Mouse (Mus musculus) neural tube, embryonic 15.5 days (tissue): ENCODE data around the gene Nifk. TPM values are rescaled to one million over a fixed set of nuclear protein-coding genes. Genes with fewer than 3 reads are reported as not detected.
A peak's percentile ranks its signal among the peaks of the same experiment; 100 is the strongest.

ENCODE experiments used
- ATAC-seq: fragments of 200-750 bp; cut with Nextera tagmentation; 2 replicates; pipeline ENCODE4 v1.8.0; 2017; ENCODE audit warnings: mild to moderate bottlenecking, moderate TSS enrichment, moderate library complexity; ENCODE audit not compliant: low FRiP score
- H3K27ac ChIP-seq: fragments of 300-500 bp; sonication (generic); replicated peaks from 2 replicates; pipeline ENCODE4 v1.5.1; 2015; ENCODE audit warnings: mild to moderate bottlenecking, inconsistent platforms
- H3K27me3 ChIP-seq: fragments of 300-500 bp; sonication (generic); replicated peaks from 2 replicates; pipeline ENCODE4 v1.6.1; 2015; ENCODE audit warnings: inconsistent platforms
- H3K36me3 ChIP-seq: fragments of 300-500 bp; sonication (generic); 2 replicates; pipeline ENCODE4 v1.6.1; 2015; ENCODE audit warnings: inconsistent platforms
- H3K4me1 ChIP-seq: fragments of 300-500 bp; sonication (generic); 2 replicates; pipeline ENCODE4 v1.6.1; 2015; ENCODE audit warnings: inconsistent platforms
- H3K4me2 ChIP-seq: fragments of 300-500 bp; sonication (generic); 2 replicates; pipeline ENCODE4 v1.6.1; 2015; ENCODE audit warnings: inconsistent platforms, mild to moderate bottlenecking, moderate library complexity
- H3K4me3 ChIP-seq: fragments of 300-500 bp; sonication (generic); replicated peaks from 2 replicates; pipeline ENCODE4 v1.5.1; 2015; ENCODE audit warnings: mild to moderate bottlenecking, inconsistent platforms
- H3K9ac ChIP-seq: fragments of 300-500 bp; sonication (generic); replicated peaks from 2 replicates; pipeline ENCODE4 v1.6.1; 2015; ENCODE audit warnings: mild to moderate bottlenecking, inconsistent platforms
- H3K9me3 ChIP-seq: fragments of 300-500 bp; sonication (generic); replicated peaks from 2 replicates; pipeline ENCODE4 v1.6.1; 2016; ENCODE audit warnings: inconsistent platforms
- whole genome bisulfite sequencing: fragments of 180-500 bp; shearing (Covaris S2); methylation state at CpG from one replicate; pipeline ENCODE4 v1.1.7; 2015; ENCODE audit warnings: mixed read lengths; 5-methylcytosine and 5-hydroxymethylcytosine counted together
- polyA plus RNA-seq: library from polyadenylated mRNA; unstranded; fragments of >200 nt; fragmentation: Nextera tagmentation; extraction: Ambion mirVana; gene quantifications from 2 replicates; pipeline ENCODE4 v1.2.1, GENCODE M21; 2015

The Nifk gene
- 60.4 and 71.9 TPM in 2 replicates for polyA plus RNA-seq

DNA sequence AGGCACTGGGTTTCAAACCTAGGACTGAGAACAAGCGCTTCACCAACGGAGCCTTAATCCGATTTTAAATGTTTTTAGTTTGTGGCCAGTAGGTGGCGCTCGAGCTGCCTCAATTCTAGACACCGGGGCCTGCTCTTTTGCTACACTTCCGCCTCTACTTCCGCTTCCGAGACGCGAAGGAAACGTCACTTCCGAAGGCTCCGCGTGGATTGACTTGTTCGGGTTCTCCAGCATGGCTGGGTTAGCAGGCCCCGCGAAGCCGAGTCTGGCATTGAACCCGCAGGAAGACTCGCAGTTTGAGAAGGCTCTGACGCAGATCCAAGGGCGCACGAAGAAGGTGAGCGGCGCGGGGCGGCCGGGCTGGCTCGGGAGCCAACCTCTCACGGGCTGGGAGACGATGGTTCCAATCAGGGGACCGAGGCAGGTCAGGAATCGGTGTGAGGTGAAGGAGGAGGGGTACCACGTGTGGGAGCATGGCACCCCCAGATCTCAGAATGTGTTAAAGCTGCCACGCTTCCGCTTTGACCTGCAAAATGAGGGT lies at the start of gene Nifk:
TSS of gene Nifk (plus strand) at position 179 of the 541 bp plus-strand sequence.
- peak; percentile 95 for ATAC-seq
- Histone ChIP-seq H3K4me3 (peak within 1 kb of the TSS; percentile 99), H3K4me1 (peaks cover 17% of the 10 kb centered on the region), H3K4me2 (peak within 1 kb of the TSS; percentile 85), H3K27ac (peak within 1 kb of the TSS; percentile 68), H3K9ac (peak within 1 kb of the TSS; percentile 81), H3K36me3 (peaks cover 29% of the 10 kb centered on the region), H3K27me3 (no peaks in the 10 kb centered on the region), H3K9me3 (no peaks in the 10 kb centered on the region)
- under 1% methylated on average over 37 of the region's 37 CpGs for WGBS

DNA sequence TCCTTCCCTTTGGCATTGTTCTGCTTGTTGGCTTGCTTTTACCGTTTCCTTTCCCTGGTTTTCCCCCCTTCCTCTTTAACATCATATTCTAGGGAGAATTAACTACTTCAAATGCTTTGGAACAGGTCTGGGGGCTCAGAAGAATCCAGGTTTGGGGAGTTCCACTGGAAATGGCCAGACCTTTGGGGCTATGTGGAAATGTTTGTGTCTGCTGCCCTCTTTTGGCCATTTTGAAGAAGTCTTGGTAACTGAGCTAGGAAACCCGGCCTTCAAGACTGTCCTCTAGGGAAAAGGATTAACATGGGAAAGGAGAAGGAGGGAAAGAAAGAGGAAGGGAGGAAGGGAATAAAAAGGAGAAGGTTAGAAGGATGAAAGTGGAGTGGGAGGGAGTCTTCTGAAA lies 46.5 kb upstream of the Nifk start:
- Histone ChIP-seq H3K36me3 (no peaks in the 10 kb centered on the region), H3K4me1 (no peaks in the 10 kb centered on the region), H3K9me3 (no peaks in the 10 kb centered on the region), H3K27ac (no peak overlapping the region), H3K27me3 (no peaks in the 10 kb centered on the region), H3K9ac (no peak overlapping the region), H3K4me2 (no peak overlapping the region), H3K4me3 (no peak overlapping the region)
- ATAC-seq: peak; percentile 59
- 15% methylated on average over 2 of the region's 2 CpGs for WGBS

DNA sequence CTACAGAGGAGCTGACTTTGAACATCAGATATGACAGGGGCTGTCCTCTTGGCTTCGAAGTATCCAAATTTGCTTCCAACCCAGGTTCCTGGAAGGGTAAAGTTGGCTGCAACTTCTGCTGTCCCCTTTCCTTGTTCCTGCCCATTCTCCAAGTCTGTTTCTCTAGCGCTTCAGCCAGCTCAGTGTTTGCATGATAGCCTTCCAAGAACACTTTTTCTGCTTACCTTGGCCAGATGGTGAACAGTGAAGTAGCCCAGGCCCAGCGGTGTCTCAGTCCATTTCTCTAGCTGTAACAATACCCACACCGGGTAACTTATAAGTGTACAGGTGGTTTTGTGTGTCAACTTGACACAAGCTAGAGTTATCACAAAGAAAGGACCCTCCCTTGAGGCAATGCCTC lies 29.3 kb upstream of the Nifk start:
- Histone ChIP-seq H3K4me1 (no peaks in the 10 kb centered on the region), H3K4me3 (no peak overlapping the region), H3K9ac (no peak overlapping the region), H3K36me3 (peaks cover 19% of the 10 kb centered on the region), H3K9me3 (no peaks in the 10 kb centered on the region), H3K4me2 (no peak overlapping the region), H3K27ac (no peak overlapping the region), H3K27me3 (no peaks in the 10 kb centered on the region)
- no peak for ATAC-seq
- WGBS: 92% methylated on average over 4 of the region's 4 CpGs

DNA sequence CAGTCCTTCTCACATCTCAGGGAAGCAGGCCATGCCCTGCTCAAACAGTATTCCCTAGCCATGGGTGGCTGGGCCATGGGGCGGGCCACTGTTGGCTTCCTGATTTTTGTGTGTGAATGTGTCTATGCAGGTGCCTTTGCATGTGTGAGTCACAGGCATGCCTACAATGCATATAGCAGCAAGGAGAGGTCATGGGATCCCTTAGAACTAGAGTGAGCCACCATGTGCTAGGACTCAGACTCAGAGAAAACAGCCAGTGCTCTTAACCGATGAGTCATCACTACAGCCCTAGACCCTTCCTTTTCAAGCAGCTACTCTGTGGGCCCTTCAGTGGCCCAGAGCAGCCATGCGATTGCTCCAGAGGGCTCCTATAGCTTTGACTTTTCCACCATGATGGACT lies 27.4 kb upstream of the Nifk start:
- Histone ChIP-seq H3K9ac (no peak overlapping the region), H3K9me3 (no peaks in the 10 kb centered on the region), H3K4me1 (no peaks in the 10 kb centered on the region), H3K4me3 (no peak overlapping the region), H3K4me2 (no peak overlapping the region), H3K27me3 (no peaks in the 10 kb centered on the region), H3K27ac (no peak overlapping the region), H3K36me3 (peaks cover 37% of the 10 kb centered on the region)
- ATAC-seq: peak; percentile 51
- WGBS: 97% methylated on average over 3 of the region's 3 CpGs

DNA sequence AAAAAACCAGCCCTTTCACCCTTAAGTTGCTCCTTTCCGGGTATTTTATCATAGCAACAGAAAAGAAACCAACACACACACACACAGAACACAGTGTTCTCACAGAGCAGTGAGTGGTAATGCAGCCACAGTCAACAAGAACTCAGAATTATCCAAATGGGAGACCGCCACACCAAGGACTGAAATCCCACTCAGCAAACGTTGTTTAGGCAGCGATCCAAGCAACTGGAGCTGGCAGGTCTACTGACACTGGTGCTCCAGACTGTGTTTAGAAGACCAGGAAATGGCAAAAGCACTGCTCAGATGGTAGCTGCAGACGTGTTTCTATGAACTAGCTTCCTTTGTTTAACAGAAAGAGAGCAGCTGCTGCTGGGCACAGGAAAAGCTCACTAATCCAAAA lies 26.8 kb upstream of the Nifk start:
- Histone ChIP-seq H3K9ac (no peak overlapping the region), H3K9me3 (no peaks in the 10 kb centered on the region), H3K27me3 (no peaks in the 10 kb centered on the region), H3K4me3 (no peak overlapping the region), H3K4me2 (no peak overlapping the region), H3K4me1 (no peaks in the 10 kb centered on the region), H3K36me3 (peaks cover 44% of the 10 kb centered on the region), H3K27ac (no peak overlapping the region)
- 71% methylated on average over 5 of the region's 5 CpGs for WGBS
- no peak for ATAC-seq

DNA sequence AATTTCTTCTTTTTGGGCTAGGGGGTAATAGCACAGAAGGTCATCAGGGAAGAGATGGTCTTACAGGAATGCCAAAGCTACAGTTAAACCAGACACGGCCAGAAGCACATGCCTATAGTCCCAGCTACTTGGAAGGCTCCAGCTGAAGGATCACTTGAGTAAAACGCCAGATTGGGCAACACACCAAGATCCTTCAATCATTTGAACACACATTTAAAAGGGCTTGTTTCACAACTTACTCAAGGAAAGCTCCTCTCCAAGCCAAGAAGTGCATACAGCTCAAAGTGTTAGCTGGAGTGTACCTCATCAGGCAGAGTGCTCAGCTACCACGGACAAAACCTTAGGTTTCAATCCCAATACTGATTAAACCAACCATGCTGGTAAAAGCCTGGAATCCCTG lies 25.0 kb upstream of the Nifk start:
- Histone ChIP-seq H3K4me1 (no peaks in the 10 kb centered on the region), H3K4me2 (no peak overlapping the region), H3K9me3 (no peaks in the 10 kb centered on the region), H3K27ac (no peak overlapping the region), H3K27me3 (no peaks in the 10 kb centered on the region), H3K4me3 (no peak overlapping the region), H3K36me3 (peaks cover 59% of the 10 kb centered on the region), H3K9ac (no peak overlapping the region)
- ATAC-seq: no peak
- WGBS: 92% methylated on average over 3 of the region's 3 CpGs

DNA sequence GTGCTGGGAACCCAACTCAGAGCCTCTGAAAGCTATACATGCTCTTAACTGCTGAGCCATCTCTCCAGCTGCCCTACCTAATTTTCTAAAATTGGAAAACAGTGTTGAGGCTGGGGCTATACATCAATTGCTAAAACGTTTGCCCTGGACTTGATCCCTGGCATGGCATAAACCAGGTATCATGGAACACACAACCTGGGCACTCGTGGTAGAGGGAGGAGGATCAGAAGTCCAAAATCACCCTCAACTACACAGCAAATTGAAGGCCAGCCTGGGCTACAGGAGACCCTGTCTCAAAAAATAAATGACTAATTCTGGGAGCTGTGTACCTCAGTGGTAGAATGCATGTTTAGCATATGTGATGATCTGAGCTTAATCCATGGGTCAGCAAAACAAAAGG lies 23.9 kb upstream of the Nifk start:
- Histone ChIP-seq H3K4me1 (no peaks in the 10 kb centered on the region), H3K27me3 (no peaks in the 10 kb centered on the region), H3K9ac (no peak overlapping the region), H3K36me3 (peaks cover 70% of the 10 kb centered on the region), H3K4me3 (no peak overlapping the region), H3K27ac (no peak overlapping the region), H3K9me3 (no peaks in the 10 kb centered on the region), H3K4me2 (no peak overlapping the region)
- WGBS: 91% methylated on average over 2 of the region's 2 CpGs
- no peak for ATAC-seq

DNA sequence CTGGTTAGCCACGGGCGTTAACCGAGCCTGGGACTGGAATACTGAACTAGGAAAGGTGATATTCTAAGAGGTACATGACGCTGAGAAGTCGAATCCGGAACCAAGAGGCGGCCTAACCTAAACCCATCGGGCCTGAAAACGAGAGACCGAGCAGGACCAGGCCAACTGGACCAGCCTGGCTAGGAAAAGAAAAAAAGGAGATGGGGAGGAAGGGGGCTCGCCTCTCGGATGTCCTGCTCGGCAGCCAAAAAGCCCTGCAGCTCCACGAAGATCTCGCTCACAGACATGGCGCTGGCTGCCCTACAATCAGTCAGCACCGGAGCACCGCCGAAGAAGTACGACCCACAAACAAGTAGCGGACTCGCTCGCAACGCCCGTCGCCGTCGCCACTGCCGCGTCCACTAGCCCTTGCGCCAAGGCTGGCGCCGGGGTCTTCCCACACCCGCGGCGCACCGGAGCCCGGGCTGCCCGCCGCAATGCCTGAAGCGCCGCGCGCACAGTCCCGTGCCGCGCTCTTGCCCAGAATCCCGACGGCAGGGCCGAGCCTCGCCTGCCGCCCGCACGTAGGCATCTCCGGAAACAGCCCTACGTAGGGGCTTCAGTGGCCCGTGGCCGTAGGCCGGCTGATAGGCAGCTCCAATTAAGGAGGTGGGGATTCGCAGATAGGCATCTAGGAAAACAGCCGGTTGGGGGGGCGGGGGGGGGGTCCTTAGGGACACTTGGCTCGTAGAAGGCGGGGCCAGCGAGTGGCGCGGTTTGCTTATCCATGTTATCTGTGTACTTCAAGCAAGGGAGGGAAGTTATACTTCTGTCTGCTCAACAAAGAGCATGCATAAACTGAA lies 10.6 kb upstream of the Nifk start:
- H3K4me3 ChIP-seq: peak overlapping the region; percentile 90
- peaks cover 4% of the 10 kb centered on the region; the same call in 1 of the 2 replicates for H3K27me3 ChIP-seq
- peaks cover 14% of the 10 kb centered on the region for H3K4me1 ChIP-seq
- ATAC-seq: peak; percentile 99
- H3K4me2 ChIP-seq: peak overlapping the region; percentile 77
- H3K36me3 ChIP-seq: peaks cover 14% of the 10 kb centered on the region
- under 1% methylated on average over 66 of the region's 67 CpGs for WGBS
- H3K9ac ChIP-seq: peak overlapping the region; percentile 85
- H3K27ac ChIP-seq: peak overlapping the region; percentile 93
- no peaks in the 10 kb centered on the region for H3K9me3 ChIP-seq

DNA sequence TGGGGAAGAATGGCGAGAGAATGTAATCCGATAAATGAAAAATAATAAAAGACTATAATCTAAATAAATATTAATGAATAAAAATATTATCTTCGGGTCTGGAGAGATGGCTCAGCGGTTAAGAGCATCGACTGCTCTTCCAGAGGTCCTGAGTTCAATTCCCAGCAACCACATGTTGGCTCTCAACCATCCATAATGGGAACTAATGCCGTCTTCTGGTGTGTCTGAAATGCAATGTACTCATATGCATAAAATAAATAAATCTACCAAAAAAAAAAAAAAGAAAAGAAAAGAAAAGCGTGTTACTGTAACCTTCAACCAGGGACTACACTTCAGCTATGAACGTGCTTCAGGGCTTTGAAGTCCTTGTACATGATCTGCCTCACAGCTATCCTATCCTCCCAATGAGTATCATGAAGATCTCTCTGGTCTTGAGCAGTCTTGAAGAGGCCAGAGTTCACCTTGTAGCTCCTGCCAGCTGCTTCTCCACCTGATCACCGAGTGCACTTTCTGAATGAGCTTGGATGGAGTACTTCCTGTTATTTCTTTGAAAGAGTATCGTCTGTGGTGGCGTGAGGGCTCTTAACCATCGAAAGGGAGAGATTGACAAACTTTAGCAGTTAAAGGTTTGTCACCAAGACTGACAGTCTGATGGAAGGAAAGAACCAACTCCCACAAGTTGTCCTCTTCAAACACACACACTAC lies 9.9 kb upstream of the Nifk start, which contains the start of gene Tsn:
TSS of gene Tsn (minus strand) at position 118 of the 705 bp plus-strand sequence.
- Histone ChIP-seq H3K36me3 (peaks cover 7% of the 10 kb centered on the region), H3K9me3 (no peaks in the 10 kb centered on the region), H3K4me2 (peak within 1 kb of the TSS; percentile 77), H3K4me1 (peaks cover 14% of the 10 kb centered on the region), H3K4me3 (peak within 1 kb of the TSS; percentile 90), H3K27me3 (peaks cover 4% of the 10 kb centered on the region; the same call in 1 of the 2 replicates), H3K27ac (peak within 1 kb of the TSS; percentile 93), H3K9ac (peak within 1 kb of the TSS; percentile 85)
- peak; percentile 48 for ATAC-seq
- WGBS: 47% methylated on average over 12 of the region's 12 CpGs

DNA sequence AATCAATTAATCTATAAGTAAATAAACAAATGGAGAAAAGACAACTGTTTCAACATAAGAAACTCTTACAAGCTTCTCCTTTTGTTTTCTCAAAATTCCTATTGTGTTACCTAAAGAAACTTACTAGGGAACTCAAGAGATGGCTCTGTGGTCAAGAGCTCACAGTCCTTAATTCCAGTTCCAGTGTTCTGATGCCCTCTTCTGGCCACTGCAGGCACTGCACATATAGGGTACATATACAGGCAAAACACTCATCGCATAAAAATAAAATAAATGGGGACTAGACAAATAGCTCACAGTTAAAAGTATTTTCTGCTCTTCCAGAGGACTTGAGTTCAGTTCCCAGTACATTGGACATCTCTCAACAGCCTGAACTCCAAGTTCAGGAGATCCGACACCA lies 943 bp upstream of the Nifk start:
- 67% methylated on average over 2 of the region's 2 CpGs for WGBS
- ATAC-seq: no peak

DNA sequence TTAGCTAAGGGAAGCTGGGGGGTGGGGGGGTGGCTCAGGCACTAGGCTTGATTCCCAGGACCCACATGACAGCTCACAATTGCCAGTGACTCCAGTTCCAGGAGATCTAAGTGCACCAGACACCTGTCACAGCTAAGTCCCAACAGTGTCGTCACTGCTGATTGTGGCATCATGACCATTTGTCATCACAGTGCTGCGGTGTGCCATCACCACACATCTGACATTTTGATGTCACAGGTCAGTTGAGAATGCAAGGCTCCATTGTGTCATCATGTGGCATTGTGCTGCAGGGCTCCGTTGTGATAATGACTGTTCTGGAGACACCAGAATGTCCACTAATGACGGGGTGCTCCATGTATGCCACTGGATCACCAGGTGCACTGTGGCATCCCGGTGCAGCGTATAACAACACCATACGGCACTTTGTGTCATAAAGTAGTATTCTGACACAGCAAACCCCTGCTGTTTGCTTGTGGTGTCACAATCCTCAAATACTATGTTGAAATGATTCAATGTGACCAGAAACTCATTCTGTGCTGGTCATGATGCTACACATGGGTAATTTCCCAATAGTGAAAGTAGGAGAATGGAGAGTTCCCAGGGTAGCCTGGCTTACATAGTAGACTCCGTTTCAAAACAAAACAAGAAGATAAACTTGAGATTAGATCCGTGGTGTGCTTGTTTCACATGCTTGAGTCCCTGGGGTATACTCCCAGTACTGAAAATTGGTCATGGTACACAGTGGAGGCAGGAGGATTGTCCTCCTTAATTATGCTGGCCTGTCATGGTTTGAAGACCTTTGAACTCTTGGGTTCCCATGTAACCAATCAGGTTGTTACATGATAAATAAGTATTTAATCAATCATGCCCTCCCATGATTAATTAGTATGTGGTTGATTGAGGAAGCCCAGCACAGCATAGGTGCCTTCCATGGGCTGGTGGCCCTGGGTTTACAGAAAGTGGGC lies 13.4 kb downstream of the Nifk start:
- Histone ChIP-seq H3K27ac (no peak overlapping the region), H3K4me3 (no peak overlapping the region), H3K27me3 (no peaks in the 10 kb centered on the region), H3K4me1 (no peaks in the 10 kb centered on the region), H3K4me2 (no peak overlapping the region), H3K9ac (no peak overlapping the region), H3K9me3 (no peaks in the 10 kb centered on the region), H3K36me3 (peaks cover 49% of the 10 kb centered on the region)
- no peak for ATAC-seq
- 84% methylated on average over 9 of the region's 9 CpGs for WGBS

More for the DNA sequence above, 943 bp upstream of the Nifk start:
- Histone ChIP-seq H3K27me3 (no peaks in the 10 kb centered on the region), H3K4me3 (no peak overlapping the region), H3K27ac (no peak overlapping the region), H3K9ac (no peak overlapping the region), H3K4me1 (peaks cover 17% of the 10 kb centered on the region), H3K9me3 (no peaks in the 10 kb centered on the region), H3K36me3 (peaks cover 23% of the 10 kb centered on the region), H3K4me2 (no peak overlapping the region)
